Mouse (Mus musculus): Measurements from ENCODE around the gene Pdk1.
"Not testable (repeated sequence)": the region's sequence is repeated elsewhere in the genome, so short reads cannot be mapped to it uniquely, and the experiment has no call there.

The Pdk1 gene

DNA sequence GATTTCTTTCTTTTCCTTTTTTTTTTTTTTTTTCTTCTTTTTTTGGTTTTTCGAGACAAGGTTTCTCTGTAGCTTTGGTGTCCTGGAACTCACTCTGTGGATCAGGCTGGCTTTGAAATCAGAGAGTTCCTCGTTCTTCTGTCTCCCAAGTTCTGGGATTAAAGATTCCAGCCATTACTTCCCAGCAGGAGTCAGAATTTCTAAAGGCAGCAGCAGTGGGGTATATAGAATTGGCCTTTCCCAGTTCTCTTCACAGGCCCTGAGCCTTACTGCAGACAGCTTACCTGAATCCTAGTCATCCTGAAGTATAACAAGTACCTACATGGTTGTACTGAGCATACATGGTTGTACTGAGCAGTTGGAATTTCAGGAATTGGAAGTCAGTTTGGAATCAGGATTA is 1.8 kb downstream of the Pdk1 start:
- DNase-seq = no peak

DNA sequence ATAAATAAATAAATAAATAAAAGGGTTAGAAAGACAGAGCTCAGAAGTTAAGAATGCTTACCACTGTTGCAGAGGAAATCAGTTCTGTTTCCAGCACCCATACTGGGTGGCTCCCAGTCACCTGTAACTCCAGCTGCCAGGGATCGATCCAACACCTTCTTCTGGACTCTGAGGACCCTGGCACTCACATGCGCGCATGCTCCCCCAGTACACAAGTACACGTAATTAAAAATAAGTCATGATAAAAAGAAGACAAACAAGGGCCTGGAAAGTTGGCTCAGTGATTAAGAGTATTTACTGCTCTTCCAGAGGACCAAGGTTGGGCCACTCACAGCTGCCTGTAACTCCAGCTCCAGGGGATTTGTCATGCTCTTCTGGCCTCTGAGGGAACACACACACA is 4.8 kb downstream of the Pdk1 start:
- DNase-seq = no peak

DNA sequence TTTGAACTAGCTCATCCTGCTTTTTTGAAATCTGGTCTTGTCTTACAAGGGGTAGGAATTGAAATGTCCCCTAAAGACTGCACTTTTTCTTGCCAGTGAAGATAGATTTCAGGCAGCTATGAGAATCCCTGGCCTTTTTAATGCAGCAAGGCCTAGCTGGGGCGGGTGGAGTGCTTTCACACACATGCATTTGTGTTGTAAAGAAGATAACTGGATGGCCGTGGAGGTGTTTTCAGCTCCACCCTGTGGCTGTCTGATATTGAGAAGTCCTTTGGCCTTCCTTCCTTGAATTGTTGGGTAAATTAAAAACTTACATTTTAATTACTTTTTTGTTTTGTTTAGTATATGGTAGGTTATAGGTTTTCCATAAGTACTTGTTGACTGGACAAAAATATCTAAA is 5.4 kb downstream of the Pdk1 start:
- no peak for DNase-seq

DNA sequence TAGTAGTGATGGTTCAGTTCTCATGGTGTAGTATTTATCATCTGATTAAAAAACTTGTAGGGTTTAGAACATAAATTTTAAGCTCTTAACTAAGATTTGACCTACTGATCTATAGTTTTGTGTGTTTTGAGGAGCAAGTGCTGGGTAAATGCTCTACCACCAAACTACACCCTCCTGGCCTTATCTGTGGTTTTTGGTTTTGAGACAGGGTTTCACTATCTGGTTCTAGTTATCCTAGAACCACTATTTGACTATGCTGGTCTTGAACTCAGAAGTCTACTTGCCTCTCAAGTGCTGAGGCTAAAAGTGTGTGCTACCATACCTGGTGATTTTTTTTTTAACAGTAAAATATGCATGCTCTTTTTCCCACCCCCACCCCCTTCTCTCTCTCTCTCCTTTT is 5.9 kb downstream of the Pdk1 start:
- DNase-seq = no peak

DNA sequence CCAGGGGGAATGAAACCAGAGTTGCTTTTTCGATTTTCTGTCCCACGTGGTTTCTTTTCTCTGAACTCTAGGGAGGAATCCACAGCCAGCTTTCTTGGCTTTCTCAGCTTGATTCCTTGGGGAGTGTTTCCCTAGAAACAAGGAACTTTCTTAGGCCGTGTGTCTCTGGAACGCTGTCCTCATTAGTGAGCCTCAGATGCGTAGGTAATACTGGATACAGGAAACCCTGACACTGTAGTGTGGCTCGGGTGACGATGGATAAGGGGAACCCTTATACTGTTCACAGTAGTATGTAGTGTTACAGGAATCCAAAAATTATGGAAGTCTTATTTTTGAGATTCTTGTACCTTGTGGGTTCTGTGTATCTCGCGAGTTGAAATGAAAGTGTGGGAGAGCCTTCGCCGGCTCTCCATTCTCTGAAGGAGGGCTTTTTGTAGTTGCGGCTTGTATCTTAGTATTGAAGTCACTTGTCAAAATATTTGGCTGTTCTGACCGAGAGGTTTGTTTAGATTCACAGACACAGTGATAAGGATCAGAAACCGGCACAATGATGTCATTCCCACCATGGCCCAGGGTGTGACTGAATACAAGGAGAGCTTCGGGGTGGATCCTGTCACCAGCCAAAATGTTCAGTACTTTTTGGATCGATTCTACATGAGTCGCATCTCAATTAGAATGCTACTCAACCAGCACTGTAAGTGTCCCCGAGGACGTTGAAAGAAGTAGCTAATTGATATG is 10.1 kb downstream of the Pdk1 start:
- DNase-seq = no peak

DNA sequence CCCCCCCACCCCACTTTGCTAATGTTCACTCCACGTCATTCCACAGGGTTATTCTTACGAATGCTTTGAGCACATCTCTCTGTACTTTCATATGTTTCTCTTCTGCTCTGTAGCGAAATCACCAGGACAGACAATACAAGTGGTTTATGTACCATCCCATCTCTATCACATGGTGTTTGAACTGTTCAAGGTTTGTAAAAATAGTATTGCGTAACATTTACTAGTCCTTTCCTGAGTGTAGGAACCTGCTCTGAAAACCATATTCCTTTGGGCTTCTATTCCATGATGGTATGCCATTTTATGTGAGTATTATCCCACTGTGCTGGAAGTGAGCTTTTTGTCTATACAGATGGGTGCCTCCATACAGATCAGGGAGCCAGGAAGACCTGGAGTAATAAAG is 14.2 kb downstream of the Pdk1 start:
- no peak for DNase-seq

DNA sequence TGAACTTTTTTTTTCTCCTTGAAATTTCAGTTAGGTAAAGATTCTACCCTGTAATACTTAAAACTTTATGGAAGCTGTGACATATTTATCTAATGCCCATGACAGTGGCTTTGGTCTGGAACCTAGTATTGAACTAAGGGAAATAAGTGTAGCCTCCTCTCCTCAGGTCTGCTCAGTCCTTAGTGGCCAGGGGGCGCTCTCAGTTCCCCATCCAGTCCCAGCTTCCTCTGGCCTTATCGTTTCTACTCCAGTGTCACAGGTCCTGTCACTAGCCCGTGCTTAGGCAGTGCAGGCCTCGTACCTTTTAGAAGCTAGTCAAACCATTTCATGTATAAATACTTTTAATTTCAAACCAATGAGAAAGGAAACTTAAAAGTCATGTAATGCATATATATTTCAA is 15.4 kb downstream of the Pdk1 start:
- DNase-seq = no peak

DNA sequence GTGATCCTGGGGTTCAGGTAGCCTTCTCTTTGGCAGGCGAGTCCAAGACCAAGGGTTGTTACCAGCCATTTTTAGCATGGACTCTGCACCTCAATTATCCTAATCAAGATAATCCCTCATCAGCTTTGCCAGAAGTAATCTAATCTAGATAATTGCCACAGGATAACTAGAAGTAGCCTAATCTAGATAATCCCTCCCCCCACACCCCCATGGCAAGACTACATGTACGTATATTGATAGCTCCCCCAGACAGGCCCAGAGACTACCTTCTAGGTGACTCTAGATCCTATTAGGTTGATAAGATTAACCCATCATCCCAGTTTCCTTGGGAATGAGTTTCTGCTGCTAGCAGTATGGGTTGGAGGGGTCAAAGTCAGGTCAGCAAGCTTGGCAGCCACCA is 18.5 kb downstream of the Pdk1 start:
- DNase-seq = no peak

DNA sequence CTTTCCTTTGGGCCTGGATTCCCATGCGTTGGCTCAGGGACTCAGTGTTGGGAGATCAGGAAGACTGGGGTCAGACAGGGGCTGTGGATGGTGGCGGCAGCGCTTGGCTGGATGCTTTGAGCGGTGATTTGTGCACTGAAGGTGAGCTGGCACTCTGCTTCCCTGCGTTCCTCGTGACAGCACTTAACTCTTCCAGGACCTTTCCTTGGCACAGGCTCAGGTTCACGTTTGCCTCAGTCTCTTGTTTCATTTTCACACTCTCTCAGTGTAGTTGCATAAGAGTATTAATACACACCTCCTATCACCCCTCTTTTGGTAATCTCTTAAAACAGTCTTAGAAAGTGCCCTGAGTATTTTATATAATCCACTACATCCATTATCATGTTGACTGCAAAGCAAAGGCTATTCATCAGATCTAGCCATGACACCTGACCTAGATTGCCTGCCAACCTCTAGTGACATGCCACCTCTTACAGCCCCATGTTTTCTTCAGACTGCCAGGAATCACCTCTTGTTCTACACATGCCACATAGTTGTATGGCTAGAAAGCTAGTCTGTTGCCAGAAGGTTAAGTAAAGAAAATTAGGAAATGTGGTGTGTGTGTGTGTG is 19.8 kb downstream of the Pdk1 start:
- DNase-seq = no peak

DNA sequence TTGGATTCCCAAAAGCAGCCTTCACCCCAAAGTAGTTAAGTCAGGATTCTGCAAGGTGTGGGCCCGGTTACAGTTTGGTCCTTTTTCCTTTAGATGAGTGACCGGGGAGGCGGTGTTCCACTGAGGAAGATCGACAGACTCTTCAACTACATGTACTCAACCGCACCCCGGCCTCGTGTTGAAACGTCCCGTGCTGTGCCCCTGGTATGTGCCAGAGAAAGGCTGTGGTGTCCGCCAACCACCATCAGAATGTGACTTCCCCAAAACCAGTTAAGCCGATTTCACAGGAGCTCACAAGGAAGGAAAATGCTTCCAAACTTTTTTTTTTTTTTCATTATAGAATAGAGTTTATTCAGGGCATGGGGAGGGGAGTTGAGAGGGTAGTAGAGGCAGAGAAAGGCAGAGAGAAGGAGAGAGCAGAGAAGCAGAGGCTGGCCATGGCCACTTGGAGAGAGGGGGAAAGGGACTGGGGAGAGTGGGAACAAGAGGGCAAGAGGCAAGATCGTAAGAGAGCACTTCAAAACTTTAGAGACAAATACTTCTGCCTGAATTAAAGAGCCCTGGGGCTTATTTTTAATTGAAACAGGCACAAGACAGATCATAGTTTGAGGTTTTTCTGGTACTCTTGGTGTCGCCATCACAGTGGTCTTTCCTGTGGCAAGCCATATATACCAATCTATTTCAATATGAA is 22.7 kb downstream of the Pdk1 start:
- DNase-seq = no peak

DNA sequence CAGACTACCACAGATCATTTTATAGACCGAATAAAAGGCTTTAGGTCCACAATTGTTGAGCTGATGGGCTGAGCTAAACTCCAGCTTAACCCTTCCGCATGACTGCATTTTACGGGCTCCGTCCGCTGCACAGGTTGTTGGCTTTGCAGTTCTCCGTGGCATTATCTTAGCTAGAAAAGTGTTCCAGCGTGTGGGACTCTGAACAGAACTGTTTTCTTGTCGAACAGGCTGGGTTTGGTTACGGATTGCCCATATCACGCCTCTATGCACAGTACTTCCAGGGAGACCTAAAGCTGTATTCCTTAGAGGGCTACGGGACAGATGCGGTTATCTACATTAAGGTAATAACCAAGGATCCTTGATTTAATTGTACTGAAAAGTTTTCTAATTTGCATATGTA is 24.4 kb downstream of the Pdk1 start:
- no peak for DNase-seq

DNA sequence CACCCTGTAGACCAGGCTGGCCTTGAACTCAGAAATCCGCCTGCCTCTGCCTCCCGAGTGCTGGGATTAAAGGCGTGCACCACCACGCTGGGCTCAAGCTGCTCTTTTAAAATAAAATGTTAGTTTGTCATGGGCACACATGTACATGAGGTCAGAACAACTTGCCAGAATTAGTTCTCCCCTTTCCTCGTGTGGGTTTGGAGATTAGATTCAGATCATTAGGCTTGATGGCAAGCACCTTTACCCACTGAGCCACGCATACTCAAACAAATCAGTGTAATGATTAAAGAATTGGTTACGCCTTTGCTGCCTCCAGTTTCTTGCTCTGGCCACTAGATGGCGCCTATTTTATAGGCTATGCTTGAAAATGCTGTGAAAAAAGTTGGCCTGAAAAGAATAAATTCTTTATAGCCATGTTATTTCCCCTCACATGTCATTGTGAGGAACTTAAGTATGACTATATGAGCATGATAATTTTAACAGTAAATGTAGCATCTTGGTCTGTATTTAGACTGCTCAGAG is 25.4 kb downstream of the Pdk1 start:
- peak; percentile 23 for DNase-seq

DNA sequence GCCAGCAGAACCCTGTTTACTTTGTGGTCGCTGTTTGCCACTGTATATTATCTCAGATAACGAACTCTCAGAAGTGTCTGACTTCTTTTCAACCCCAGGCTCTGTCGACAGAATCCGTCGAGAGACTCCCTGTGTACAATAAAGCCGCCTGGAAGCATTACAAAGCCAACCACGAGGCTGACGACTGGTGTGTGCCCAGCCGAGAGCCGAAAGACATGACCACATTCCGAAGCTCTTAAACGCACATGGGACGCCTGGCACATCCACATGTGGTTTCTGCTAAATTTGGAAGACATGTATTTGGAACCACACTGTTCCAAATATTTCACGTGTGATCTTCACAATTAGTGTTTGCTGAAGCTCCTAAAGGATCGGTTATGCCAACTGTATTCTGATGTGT is 26.9 kb downstream of the Pdk1 start:
- DNase-seq = no peak

DNA sequence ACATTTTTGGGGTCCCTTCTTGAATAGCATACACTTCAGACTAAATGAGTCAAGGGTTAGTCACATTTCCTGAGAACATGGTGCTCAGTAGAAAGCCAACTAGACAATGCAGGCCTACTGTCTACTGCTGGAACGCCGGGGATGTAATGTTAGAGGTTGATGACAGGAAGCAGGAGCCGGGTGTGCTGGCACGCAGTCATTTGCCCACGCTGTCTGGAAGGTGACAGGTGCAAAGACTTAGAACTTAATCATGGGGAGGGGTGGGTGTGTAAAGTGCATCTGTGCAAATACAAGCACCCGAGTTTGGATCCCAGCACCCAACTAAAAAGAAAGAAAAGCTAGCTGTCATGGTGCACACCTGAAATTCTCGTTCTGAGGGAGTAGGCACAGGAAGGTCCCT is 32.1 kb downstream of the Pdk1 start:
- no peak for DNase-seq

DNA sequence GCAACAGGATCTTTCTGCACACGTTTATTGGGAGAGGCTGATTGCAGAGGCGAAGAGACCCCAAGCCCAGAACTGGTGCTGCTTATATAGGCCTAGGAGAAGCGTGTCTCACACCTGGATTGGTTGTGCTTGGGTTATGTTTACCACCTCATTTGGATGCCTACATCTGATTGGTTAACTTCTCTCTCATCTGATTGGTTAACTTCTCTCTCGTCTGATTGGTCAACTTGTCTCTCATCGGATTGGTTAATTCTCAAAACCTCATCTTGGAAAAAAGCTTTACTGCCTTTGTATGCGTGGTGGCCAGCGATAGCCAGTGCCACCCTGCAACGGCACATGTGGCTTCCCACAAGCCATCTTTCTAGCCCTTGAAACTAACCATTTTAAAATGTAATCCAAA is 33.3 kb downstream of the Pdk1 start:
- not testable (repeated sequence) for DNase-seq

DNA sequence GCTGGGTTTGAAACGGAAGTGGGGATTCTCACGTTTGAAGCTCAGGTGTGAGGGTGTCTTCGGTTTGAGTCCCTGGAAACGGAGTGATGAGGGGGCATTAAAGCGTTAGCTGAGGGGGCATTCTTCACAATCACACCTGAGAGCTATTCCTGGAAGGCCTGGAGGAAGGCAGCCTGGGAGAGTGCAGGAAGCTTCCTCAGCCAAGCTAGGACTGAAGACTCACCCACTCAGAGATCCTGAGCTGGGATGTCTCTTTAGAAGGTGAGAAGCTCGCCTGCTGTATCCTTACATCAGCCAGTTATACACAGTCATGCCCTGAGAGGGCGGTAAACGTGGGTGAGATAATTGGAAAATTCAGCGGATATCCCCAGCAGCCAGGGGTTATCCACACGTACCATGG is 40.9 kb downstream of the Pdk1 start:
- DNase-seq = no peak

DNA sequence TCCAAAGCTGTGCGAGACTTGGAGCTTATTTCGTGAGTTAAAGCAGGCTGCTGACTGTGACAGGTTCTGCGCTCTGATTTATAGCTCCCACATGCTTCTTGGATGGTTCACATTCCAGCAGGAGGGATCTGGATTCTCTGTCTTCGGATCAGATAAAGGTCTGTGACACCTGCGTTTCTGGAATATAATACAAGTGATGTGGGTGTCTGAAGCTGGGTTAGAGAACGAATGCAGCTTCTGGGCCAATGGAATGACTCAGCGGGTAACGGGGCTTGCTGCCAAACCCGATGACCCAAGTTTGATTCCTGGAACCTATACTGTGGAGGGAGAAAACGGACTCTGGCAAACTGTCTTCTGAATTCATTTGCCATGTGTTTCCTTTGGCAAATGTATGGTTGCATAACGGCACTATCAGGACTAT is 46.2 kb downstream of the Pdk1 start:
- DNase-seq = peak; percentile 70

DNA sequence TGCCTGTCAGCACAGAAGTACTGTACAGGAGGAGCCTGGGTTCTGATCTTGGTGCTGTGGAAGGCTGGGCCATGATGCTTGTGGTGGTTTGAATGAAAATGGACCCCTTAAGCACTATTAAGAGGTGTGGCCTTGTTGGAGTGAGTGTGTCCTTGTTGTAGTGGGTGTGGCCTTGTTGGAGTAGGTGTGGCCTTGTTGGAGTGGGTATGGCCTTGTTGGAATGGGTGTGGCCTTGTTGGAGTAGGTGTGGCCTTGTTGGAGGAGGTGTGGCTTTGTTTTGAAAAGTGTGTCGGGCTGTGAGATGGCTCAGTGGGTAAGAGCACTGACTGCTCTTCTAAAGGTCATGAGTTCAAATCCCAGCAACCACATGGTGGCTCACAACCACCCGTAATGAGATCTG is 51.9 kb downstream of the Pdk1 start:
- DNase-seq = not testable (repeated sequence)

DNA sequence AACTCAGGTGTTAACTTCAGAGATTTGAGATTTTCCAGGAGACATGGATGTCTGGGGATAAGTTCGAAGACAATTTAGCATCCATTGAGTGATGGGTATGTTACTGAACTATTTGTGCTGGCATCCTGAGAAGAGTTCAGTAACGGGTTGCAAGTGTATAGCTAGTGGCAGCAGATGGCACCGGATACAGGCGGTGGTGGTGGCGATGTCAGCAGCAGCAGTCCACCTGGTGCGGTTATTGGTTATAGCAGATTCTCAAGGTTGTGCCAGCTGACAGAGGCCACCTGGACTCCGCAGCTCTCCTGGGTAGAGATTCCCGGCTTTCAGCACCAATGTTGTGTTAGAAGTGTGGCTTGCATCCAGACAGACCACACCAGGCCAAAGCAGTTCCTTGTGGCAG is 61.0 kb downstream of the Pdk1 start:
- peak; percentile 24 for DNase-seq

DNA sequence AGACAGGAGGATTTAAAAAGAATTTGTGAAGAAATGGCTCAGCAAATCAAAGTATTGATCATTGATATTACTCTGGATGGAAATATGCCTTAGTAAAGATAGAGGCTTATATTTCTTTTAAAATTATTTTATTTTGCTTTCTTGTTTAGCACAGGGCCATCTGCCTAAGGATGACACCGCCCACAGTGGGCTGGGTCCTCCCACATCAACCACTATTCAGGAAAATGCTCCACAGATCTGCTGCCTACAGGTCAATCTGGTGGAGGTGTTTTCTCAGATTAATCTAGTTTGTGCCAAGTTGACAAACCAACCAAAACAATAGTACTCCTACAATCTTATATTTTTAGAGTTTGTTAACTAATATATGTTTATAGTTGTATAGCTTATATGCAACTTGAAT is 63.7 kb downstream of the Pdk1 start:
- DNase-seq = no peak

DNA sequence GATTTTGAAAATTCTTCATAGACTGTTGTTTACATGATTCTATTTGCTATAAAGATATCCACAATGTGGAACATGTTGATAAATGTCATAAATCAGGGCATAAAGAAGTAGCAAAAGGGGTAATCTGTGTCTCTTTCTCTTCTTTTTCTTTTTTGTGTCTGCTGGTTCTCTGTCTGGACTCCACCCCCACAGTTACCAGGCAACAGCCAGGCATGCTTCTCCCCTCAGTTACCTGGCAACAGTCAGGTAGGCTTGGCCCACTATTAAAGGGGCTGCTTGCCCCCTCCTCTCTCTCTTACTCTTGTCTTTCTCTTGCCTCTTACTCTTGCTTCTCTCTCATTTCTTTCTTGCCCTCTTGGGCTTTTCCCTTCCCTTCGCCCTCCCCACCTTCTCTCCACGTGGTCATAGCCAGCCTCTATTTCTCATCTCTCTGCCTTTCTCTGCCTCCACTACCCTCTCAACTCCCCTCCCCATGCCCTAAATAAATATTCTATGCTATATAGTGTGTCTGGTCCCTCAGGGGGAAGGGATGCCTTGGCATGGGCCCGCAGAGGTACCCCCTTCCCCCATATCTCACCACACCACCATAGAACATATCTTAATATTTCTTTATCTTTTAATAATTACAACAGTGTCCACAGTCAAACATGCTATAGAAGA is 64.8 kb downstream of the Pdk1 start:
- DNase-seq = no peak

DNA sequence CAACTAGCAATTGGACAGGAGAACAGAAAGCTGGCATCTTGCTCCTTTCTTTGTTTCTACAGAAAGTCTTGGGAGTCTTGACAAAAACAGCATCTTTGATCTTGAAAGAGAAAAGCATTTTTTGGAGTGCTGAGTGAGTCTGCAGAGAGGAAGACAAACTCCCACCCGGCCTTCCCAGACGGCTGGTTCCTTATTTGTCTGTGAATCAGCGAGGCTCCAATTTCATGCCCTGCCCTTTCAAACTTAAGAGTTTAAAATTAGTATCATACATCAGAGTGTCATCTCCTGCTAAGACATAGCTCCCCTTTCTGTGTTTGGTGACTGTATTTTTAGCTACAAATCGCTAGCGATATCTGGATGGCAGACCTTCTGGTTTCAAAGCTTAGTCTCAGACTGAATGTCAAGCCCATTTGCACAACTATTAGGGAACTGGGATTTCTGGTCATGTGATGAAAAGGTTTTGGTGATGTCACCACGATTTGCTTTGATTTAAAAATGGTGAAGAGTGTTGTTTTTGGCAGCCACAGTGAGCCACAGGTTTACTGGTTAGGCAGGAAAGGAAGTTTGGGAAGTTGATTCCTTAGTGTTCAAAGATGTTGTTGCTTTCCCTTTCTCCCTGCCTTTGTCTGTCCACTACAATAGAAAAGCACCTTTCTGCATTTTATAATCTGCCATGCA is 65.8 kb downstream of the Pdk1 start:
- no peak for DNase-seq
